Mouse (Mus musculus): ENCODE measurements around the gene Gas6.

Gas6 gene

DNA sequence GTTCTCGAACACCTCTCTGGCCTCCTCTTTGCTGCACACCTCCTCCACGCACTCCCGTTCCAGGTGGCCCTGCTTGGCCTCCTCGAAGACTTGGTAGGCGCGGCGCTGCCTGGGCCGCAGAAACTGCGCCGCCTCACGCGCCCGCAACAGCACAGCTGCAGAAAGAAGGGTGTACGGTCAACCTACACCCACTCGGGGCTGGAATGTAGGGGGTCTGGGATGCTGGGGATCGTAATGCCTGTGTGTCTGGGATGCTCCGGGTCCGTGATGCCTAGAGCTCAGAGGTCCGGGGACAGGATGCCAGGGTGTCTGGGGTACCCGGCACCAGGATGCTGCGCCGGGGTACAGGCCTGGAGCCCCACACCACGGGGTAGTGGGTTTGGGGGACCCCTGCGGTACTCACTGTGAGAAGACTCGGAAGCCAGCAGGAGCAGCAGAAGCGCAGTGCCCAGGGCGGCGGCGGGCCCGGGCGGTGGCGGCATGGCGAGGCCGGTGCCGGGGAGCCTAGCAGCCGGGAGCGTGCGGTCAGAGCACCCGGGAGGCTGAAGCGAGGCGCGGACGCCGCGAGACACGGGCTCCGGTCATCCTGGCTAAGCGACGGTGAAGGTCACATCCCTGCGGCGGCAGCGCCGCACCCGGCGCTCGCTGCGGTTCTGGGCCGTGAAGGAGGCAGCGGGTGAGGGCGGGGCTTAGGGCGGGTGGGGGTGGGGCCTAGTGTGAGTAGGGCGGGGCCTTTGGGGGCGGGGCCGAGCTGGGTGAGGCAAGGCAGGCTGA, at the start of gene Gas6:
Gene Gas6 (minus strand): TSS at position 633 of the 774 bp plus-strand sequence.
- DNase-seq = no peak

DNA sequence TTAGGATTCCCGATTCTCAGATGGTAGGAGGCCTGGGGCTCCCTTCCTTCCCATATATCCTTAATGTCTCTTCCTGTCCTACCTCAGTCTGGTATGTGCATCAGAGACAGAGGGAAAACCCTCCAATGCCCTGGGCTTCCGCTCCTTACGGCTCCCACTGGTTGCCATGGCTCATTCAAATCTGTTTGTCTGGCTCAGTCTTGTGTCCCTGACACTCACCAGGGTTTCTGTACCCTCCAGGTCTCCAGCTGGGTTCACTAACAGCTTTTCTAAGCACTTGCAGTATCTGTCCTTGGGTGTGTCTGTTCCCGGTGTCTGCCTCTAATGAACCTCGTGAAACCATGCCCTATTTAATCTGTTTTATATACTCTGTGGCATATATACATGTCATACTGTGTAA, 47.2 kb upstream of the Gas6 start:
- no peak for DNase-seq

DNA sequence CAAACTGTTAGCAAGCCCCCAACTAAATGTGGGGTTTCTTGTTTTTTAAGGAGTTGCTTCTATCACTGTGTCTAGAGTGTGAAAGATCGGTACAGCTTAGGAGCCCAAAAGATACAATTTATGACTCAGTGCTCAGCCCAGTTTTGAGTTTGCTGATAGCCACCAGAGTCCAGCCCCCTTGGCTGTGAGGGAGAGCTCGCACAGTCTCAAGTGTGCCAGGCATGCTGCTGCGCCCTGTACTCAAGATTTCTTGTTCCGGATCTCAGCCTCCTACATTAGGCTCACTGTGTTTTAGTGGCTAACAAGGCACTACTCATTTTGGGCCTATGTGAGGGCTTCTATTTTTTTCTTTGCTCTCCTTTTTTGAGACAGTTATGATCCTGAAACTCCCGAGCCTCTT, 45.8 kb upstream of the Gas6 start:
- DNase-seq = no peak

DNA sequence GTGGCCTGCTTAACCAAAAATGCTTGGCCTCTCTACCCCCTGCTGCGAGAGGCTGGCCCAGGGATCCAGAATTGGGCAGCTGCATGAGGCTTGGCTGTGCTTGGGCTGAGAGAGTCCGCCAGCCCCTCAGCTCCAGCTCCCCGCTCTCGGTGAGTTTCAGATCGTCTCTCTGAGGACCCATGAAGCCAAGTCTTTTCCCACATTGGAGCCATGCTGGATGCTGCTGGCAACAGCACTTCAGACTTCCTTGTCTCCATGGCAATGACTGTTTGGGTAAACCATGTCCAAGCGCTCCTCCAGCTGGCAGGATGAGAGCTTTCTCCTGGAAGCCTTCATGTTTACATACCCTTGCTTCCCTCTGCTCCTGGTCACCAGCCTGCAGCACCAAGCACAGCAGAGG, 44.5 kb upstream of the Gas6 start:
- no peak for DNase-seq

DNA sequence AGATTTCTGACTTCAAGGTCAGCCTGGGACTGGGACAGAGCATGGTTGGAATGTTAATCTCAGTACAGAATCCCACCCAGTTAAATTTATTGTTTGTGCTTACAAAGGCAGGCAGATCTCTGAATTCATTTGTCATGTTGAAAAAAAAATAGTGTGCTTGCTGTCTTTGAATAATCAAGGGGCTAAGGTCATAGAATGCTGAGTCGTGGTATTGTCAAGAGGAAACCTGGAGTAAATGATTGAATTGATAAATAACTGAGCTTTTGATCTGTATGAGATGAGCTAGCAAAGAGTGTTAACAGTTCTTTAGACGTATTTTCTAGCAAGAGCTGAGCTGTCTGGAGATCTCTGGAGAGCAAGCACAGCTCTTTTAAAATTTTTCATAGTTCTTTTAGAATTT, 42.8 kb upstream of the Gas6 start:
- DNase-seq = no peak

DNA sequence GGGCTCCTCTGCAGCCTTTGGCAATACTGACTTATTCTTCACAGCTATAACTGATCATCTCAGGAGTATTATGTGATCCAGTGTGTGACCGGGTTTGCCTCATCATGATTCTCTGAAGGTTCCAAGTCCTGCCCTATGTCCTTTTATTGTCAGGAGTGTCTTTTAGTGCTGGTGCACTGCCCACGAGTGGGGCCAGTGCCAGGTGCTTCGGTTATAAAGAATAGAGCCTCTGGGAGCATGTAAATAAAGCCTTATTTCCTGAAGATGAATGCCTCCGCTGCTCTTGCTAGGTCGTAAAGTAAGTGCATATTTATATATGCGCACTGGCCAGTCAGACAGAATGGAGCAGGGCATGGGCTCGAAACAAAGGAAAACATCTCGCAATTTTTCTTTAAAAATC, 38.8 kb upstream of the Gas6 start:
- DNase-seq = no peak

DNA sequence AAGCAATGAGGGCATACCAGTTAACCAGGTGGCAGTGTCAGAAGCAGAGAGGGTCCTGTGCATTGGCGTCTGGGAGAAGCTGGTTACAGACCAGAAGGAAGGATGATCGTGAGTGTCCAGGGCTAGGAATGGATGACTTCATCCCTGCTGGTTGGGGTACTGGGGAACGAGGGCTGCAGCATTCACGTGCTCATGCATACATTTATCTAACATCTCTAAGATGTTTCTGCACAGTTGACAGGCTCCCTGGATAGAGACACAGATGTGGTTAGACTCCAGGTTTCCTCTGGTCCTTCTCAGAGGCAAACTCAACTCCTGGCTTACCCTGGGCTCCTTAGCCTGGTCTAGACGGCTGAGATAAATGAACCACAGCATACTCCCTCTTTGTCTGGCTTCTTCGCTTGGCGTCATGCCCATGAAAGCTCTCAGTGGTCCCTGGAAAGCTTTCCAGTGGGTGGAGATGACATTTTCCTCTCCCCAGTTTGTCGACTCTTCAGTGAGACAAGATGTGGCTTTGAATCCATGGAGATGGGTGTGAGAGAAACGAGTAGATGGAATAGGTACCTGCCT, 37.4 kb upstream of the Gas6 start:
- DNase-seq = no peak

DNA sequence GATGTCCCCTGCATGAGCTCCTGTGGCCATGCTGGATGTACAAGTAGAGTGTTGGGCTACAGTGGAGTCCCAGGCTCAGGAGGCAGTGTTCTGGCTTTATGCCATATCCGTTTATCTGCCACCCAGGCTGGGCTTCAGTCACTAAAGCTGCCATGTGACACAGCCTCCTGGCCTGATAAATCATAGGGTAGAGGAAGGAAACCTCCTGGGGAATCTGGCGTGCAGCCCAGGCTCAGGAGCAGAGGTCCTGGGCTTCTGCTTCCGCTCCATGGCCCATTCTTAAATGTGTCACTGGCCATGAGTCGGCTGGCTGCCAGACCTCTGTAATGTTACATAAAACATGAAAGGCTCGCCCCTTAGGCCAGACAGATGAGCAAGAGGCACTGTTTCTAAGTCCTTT, 36.7 kb upstream of the Gas6 start:
- no peak for DNase-seq

DNA sequence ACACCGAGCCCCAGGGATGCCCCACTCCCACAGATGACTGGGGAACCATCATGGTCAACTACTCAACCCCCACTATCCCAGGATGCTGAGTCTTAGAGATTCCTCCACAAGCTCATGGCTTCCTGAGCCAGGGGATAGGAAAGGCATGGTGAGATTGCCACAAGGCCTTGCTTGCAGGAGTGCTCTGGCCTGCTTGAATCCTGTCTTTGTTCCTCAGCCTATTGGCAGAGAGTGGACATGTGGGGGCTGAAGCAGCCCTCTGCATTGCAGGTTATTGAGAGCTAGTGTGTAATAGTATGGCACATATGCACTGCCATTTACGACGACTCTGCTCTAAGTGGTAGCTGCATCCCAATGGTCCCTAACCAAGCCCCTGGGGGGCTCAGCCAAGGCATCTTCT, 36.1 kb upstream of the Gas6 start:
- no peak for DNase-seq

DNA sequence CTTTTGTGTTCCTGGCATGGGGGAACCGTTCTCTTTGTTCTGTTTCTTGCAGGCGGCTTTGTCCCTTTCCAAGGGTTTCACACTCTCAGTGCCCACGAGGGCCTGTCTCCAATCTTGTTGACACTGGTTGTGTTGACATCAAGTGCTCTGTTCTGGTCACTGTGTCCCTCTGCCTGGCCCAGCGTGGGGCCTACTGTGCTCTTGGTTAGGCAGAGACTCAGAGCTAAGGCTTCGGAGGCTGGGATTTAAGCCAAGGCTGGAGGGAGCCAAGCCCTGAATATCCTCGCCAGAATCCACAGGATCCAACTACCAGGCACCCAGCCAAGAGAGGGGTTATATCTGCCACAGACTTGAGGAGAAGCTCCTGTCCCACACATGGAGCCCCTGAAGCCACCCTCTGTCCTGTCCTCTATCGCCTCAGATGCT, 35.6 kb upstream of the Gas6 start:
- DNase-seq = no peak

DNA sequence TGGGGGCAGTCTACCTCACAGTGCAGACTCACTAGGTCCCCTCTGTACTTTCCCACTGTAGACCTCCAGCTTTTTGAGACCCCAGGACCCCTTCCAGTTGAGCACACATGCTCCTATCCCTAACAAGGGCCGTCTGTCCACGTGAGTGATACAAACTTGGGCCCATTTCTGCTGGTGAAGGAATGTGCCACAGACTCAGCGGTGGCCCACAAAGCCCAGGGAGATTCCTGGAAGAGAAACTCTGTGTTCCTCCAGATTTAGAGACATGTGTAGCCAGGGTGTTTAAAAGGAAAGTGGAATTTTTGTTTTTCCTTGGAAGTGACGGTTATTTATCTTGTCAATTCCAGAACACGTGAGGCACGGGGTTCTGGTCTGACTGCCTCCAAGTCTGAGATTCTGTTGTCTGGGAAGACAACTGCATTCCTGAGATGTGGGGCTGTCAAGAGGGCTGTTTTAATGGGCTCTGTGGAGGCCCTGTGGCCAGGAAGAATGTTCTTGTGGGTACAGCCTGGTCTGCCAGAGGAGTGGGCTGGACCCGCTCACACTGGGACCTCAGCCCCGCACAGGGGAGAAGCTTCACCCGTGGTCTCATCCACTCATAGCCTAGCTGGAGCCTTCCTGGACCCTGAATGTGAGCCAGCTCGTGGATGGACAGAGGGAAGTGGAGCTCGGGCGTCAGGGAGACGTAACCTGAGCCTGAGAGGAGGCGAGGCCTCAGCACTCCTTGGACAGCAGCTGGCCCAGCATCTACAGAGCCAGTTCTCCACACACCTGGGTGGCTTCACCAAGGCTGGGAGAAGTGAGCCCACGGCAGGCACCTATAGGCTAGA, 34.9 kb upstream of the Gas6 start:
- DNase-seq = no peak

DNA sequence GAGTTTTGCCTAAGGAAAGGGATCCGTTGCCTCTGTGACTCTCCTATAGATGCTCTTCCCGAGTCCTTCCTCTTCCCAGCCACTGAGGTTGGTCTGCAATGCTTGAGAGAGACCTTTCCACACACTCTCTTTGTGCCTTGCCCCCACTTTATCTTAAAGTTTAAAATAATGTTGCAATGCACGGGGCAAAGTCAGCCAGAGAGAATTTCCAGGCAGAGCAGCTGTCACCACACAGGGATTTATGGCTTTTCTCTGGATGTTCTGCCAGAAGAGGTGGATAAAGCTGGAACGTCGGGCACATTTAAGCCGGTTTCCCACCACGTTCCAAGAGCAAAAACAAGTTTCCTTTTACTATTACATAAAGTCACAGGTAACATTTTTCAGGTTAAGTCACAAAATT, 27.1 kb upstream of the Gas6 start:
- no peak for DNase-seq

DNA sequence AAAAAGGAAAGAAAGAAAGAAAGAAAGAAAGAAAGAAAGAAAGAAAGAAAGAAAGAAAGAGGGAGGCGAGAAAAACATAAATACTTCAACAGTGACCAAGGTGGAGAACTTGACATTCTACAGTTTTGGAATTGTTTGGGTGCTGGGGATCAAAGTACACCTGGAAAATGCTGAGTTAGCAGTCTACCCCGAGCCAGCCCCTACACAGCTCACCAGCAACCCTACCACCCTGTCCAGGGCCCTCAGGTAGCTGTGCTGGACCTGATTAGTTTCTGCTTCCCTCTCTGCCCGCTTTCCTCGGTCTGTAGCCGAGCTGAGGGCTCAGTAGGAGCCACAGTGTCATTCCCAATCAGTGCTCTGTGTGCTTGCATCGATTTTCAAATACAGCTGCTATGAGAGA, 26.1 kb upstream of the Gas6 start:
- no peak for DNase-seq

DNA sequence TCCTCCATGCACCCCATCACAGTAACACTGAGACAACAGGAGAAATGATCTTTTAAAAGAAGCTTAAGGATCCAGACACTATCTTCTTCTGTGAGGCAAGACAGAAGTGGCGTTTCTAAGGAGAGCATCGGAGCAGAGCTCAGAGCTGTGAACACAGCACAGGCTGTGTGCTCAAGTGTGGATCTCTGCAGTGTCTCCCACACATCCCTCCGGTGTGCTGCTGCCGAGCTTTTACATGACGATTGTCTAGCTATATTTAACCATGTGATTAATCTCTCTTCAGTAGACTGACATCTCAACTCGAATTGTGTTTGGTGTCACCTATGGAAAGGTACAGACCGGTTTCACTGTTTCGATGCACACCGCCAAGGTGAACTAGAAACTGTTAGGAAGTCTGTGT, 25.2 kb upstream of the Gas6 start:
- DNase-seq = no peak

DNA sequence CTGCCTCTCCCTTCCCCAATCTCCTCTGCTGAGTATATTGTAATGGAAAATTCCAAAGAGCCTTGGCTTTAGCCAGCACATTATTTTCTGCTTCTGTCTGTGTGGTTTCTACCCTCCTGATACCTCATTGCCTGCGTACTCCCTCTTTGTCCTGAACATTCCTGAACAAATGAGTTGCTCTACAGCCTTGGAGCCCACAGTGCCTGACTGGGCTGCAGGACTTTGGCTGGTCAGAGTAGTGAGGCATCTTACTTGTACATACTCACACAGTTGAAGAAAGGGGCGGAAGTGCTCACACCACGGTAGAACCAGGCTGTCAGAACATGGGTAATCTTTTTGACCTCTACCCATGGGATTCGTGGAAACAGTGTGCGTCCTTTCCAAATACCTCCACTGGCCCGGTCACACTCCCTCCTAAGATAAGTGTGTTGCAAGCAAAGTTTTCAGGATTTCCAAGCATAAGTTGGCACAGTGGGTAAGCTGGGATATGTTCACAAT, 23.0 kb upstream of the Gas6 start:
- DNase-seq = no peak

DNA sequence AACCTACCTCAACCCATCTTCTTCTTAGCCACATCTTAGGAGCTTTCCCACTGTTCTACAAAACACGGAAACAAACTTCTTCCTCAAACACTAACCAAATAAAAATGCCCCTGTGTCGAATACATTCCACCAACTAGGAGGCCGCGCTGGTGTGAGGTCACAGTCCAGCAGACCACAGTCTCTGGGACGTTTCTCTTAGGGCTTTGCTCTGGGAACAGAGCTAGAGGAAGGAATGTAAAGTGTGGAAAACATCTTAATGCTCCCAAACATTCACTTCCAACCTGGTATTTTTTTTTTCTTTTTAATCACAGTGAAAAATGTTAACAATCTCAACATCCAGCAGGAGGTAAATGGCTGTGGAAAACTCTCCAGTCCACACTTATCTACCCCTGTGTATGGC, 22.4 kb upstream of the Gas6 start:
- no peak for DNase-seq

DNA sequence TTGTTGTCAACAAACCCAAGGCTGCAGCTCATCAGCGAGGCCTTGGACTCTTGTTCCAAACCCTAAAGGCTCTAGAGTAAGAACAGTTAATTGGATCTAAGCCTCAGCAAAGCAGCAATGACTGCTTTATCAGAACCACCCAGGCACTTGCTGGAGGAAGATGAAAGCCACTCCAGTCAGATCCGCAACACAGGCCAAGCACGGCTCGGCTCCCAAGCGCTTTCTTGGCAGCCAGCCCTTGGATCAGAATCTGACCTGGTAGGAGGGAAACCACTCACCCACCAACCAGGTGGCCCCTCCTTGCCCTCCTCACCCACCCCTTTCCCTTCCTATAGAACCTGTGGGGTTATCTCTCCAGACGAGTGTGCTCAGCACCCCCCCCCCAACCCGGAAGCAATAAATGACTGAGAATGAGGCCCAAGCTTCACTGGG, 21.7 kb upstream of the Gas6 start:
- no peak for DNase-seq

DNA sequence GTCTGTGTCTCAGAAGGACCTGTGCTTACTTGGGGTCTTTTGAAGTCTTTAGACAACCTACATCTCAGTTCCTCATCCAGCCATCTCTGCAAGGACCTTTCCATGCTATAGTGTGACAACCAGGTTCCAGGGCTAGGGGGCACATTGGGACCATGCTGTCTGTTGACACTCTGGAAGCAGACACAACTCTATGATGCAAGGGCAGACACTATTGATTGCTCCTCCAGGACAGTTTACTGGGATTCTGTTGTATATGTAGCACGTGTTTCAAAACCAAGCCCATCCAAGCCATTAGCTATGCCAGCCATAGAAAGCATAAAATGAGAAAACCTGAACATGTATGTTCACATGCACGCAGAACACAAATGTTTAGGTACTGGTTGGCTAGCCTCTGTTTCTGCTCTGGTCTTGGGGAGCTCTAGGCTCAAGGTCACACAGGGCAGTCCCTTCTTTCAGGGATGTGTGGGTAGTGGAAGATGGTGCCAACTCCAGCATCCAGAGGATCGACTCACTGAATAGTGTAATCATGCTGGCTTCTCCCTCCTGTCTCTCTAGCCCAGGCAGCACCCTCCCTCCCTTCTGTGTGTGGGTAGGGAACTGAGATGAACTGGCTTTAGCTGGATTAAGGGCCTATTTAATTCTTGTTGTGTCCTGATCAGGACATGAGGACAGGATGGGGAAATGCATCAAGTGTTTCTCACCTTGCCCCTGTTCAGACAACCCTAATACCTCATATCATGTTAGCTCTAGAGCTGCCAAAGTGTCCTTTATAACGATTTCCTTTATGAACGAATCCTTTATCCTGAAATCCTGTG, 19.5 kb upstream of the Gas6 start:
- DNase-seq = no peak

DNA sequence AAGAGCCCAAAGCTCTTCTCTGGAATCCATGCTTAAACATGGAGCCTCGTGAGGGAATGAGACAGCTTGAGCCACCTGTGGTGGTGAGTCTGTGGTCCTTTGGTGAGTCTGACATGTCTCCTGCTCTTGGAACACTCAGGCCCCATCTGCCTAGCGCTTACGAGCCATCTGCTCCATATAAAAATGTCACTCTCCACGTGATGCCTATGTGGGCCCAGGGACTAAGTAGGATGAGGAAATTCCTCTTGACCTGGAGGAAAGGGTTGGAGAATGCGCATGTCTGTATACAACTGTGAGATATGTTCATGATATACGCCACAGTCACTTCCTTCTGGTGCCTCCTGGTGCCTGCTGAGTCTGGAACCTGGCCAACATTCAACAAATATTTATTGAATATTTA, 18.4 kb upstream of the Gas6 start:
- no peak for DNase-seq

DNA sequence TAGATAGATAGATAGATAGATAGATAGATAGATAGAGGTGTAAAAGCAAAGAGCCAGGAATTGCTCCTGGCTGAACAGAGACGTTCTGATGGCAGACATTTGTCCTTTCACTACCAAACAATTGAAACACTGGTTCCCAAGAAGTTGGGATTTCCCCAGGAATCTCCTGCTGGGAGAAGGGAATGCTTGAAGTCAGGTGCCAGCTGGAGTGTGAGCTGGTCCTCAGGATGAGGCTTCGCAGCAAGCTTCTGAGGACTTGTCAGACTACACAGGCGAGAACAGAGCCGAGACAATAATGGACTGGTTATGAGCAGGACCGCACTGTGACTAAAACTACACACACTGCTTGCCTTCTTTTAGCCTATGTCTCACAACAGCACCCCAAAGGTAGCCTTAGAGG, 17.7 kb upstream of the Gas6 start:
- DNase-seq = no peak

DNA sequence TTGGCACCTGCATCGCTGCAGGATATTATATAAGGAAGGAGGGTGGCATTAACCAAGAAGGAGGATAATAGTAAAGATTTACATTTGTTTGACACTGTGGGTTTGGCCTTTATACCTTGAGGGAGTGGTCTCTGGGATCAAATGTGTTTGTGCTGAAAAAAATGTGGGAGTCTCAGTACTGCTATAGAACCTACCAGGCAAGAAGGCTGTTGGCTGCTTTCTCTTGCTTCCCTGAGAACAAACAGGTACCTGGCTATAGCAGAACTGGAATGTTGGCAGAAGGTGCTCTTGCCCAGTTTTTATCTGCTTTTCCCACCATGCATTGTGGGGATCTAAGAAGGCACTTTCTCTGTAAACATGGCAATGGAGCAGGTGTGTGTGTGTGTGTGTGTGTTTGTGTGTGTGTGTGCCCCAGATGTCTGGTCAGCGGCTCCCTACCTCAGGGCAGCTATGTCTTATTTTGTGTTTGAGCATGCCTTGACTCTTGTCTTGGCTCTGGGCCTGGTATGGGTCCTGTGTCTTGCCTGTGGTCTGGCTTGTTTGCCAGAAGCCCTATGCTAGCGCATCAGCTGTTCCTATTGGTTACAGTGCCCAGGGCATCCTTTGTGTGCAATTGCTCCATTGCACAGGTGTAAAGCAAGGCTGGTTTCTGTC, 13.1 kb upstream of the Gas6 start:
- DNase-seq = no peak

DNA sequence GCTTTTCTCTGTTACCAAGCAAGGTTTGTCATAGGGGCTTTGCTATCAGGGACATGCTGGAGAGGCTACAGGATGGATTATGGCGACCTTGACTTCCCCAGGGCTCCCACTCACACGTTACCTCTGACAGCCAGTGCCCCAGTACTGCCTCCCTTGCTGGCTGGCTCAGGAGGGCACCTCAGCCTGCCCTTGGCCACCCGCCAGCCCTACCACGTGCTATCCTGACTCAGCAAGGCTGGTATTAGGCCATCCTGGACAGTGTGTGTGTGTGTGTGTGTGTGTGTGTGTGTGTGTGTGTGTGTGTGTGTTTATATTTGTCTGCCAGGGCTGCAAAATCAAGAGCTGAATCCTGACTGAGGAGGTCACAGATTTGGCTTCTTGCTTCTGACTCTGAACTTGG, 12.6 kb upstream of the Gas6 start:
- no peak for DNase-seq

Data from thymus, adult 18-20 months (tissue).